Mouse (Mus musculus) heart, adult 2 months (tissue): ENCODE results near the gene Rab7.
"Not testable (repeated sequence)": the region's sequence is repeated elsewhere in the genome, so short reads cannot be mapped to it uniquely, and the experiment has no call there.

ENCODE experiments used
- CTCF ChIP-seq: fragments of 200-600 bp; IDR thresholded peaks from 2 replicates; pipeline ENCODE4 v1.8.1; 2022; ENCODE audit warnings: antibody characterized with exemption, mild to moderate bottlenecking, moderate library complexity
- EP300 ChIP-seq: fragments of 200-500 bp; IDR thresholded peaks from 2 replicates; pipeline ENCODE4 v1.6.1; 2011; ENCODE audit warnings: low read depth, low read length, control low read depth; ENCODE audit not compliant: insufficient read depth
- POLR2A ChIP-seq: fragments of 200-500 bp; IDR thresholded peaks from 2 replicates; pipeline ENCODE4 v1.6.1; 2011; ENCODE audit warnings: mild to moderate bottlenecking, low read depth, low read length, control low read depth; ENCODE audit not compliant: insufficient read depth

DNA sequence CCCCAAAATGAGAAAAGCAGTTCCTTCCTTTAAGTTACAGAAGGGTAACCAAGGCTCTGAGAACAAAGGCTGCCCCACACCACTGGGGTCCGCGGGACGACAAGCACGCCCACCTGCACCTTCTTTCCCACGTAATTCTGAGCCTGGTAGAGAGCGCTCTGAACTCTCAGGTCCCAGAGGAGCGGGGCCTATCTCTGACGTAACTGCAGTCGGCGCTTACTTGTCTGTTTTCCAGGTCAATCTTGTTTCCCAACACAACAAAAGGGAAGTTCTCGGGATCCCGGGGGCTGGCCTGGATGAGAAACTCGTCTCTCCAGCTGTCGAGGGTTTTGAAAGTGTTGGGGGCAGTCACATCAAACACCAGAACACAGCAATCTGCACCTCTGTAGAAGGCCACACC, 40.3 kb downstream of the Rab7 start:
- not testable (repeated sequence) for TF ChIP-seq CTCF, EP300, POLR2A
